Mouse (Mus musculus) kidney, postnatal 10 days (tissue): ENCODE measurements around the gene Nmnat3.

Experiments
- DNase-seq: peaks from one replicate; pipeline ENCODE4 v3.0.0; 2021; ENCODE audit warnings: mixed read lengths

Nmnat3 gene

GRCm38 (mm10) chr9:98312622-98313374 lies 25.6 kb downstream of the Nmnat3 start:
- DNase-seq = no peak

GRCm38 (mm10) chr9:98313587-98313986 lies 26.4 kb downstream of the Nmnat3 start:
- no peak for DNase-seq

GRCm38 (mm10) chr9:98314059-98314650 lies 26.9 kb downstream of the Nmnat3 start:
- DNase-seq = no peak

GRCm38 (mm10) chr9:98317897-98318296 lies 30.7 kb downstream of the Nmnat3 start:
- DNase-seq = no peak

- no peak for DNase-seq
Measured at GRCm38 (mm10) chr9:98318875-98319274, 31.6 kb downstream of the Nmnat3 start.

- no peak for DNase-seq
Measured at GRCm38 (mm10) chr9:98320785-98321184, 33.5 kb downstream of the Nmnat3 start.

- DNase-seq = no peak
Measured at GRCm38 (mm10) chr9:98326088-98326487, 38.9 kb downstream of the Nmnat3 start.

- peak; percentile 39 for DNase-seq
Measured at GRCm38 (mm10) chr9:98328415-98329176, 41.4 kb downstream of the Nmnat3 start.

- DNase-seq = peak; percentile 76
Measured at GRCm38 (mm10) chr9:98329274-98330105, 42.3 kb downstream of the Nmnat3 start.

GRCm38 (mm10) chr9:98333219-98333754 lies 46.1 kb downstream of the Nmnat3 start:
- DNase-seq = no peak

- no peak for DNase-seq
Measured at GRCm38 (mm10) chr9:98337881-98338769, 50.9 kb downstream of the Nmnat3 start.

- no peak for DNase-seq
Measured at GRCm38 (mm10) chr9:98339971-98340370, 52.7 kb downstream of the Nmnat3 start.

GRCm38 (mm10) chr9:98340427-98340826 lies 53.2 kb downstream of the Nmnat3 start:
- peak; percentile 32 for DNase-seq

GRCm38 (mm10) chr9:98345840-98346239 lies 58.6 kb downstream of the Nmnat3 start:
- no peak for DNase-seq

- no peak for DNase-seq
Measured at GRCm38 (mm10) chr9:98346240-98346639, 59.0 kb downstream of the Nmnat3 start.

GRCm38 (mm10) chr9:98347021-98347420 lies 59.8 kb downstream of the Nmnat3 start:
- DNase-seq = no peak

- no peak for DNase-seq
Measured at GRCm38 (mm10) chr9:98350318-98351144, 63.3 kb downstream of the Nmnat3 start.

- DNase-seq = no peak
Measured at GRCm38 (mm10) chr9:98352332-98352731, 65.1 kb downstream of the Nmnat3 start.

GRCm38 (mm10) chr9:98354919-98355318 lies 67.7 kb downstream of the Nmnat3 start:
- DNase-seq = no peak

- no peak for DNase-seq
Measured at GRCm38 (mm10) chr9:98361047-98361446, 73.8 kb downstream of the Nmnat3 start.

- DNase-seq = no peak
Measured at GRCm38 (mm10) chr9:98366075-98366474, 78.8 kb downstream of the Nmnat3 start.
